9 mouse cellular contexts compared by ENCODE assay signal in genomic region chr2:85129496-85129971, GRCm38 (mm10). TPM values are rescaled to one million over a fixed set of nuclear protein-coding genes. Genes with fewer than 3 reads are reported as not detected.
DNase-seq lines count a peak whose midpoint lies in the region; ATAC-seq and TF ChIP-seq lines count a peak whose summit lies in the region.
"Had no signal": no experiment of that assay in that cellular context is flagged by ENCODE, and none has a peak within 500 bp of the region (broad histone marks: within the 10 kb centered on the region; RNA-seq: fewer than 3 reads in every experiment).

No protein-coding gene starts in this region.

- H3K27ac ChIP-seq in kidney, adult 2 months (ENCODE audit: insufficient read depth, low read depth, low read length), result peak overlapping the region; percentile 71
- peak overlapping the region; percentile 66 for H3K27ac ChIP-seq in lung, embryonic 14.5 days (ENCODE audit: low read depth)
- H3K27ac ChIP-seq: neural tube, embryonic 15.5 days had no signal

- no peaks in the 10 kb centered on the region for H3K36me3 ChIP-seq in kidney, adult 2 months (ENCODE audit: control insufficient read depth, insufficient read depth, low read length)
- H3K36me3 ChIP-seq in lung, embryonic 14.5 days (ENCODE audit: insufficient read depth), result no peaks in the 10 kb centered on the region
- H3K36me3 ChIP-seq: neural tube, embryonic 15.5 days had no signal

- H3K4me2 ChIP-seq in lung, embryonic 14.5 days, result no peak overlapping the region
- H3K4me2 ChIP-seq: neural tube, embryonic 15.5 days had no signal

- H3K9me3 ChIP-seq in lung, embryonic 14.5 days (ENCODE audit: low read depth, low read length), result no peaks in the 10 kb centered on the region

- no peaks in the 10 kb centered on the region for H3K27me3 ChIP-seq in kidney, adult 2 months (replicated peaks; ENCODE audit: control insufficient read depth, insufficient read depth, low read length)
- H3K27me3 ChIP-seq in lung, embryonic 14.5 days (ENCODE audit: insufficient read depth, low read length), result no peaks in the 10 kb centered on the region
- H3K27me3 ChIP-seq: neural tube, embryonic 15.5 days had no signal

- no peak overlapping the region for H3K9ac ChIP-seq in lung, embryonic 14.5 days
- H3K9ac ChIP-seq: neural tube, embryonic 15.5 days had no signal

- no peak for TF ChIP-seq CTCF in kidney, adult 2 months (conservative IDR thresholded peaks at IDR 0.05; ENCODE audit: insufficient read depth, insufficient read length, low read depth, low read length)
- TF ChIP-seq CTCF in lung, embryonic 14.5 days (IDR thresholded peaks at IDR 0.05; ENCODE audit: low read depth), result no peak

- peak; percentile 68 for ATAC-seq in lung, embryonic 14.5 days (ENCODE audit: insufficient read depth)

- 37% methylated on average over 6 of the region's 6 CpGs for WGBS in kidney, adult 2 months
- WGBS in lung, embryonic 14.5 days, result 31% methylated on average over 6 of the region's 6 CpGs

- no peak overlapping the region for H3K4me3 ChIP-seq in kidney, adult 2 months (ENCODE audit: insufficient read depth, low read depth, low read length)
- no peak overlapping the region for H3K4me3 ChIP-seq in lung, embryonic 14.5 days (ENCODE audit: low read depth, low read length)
- H3K4me3 ChIP-seq: neural tube, embryonic 15.5 days had no signal

- TF ChIP-seq POLR2A in kidney, adult 2 months (IDR thresholded peaks at IDR 0.05; ENCODE audit: low read depth, low read length), result no peak

- DNase-seq in adrenal gland, postnatal 14 days, result peak; percentile 45
- DNase-seq in adrenal gland, postnatal 25 days, result no peak
- peak; percentile 99 for DNase-seq in heart, adult 11 months
- DNase-seq in kidney, adult 2 months, result peak; percentile 67
- DNase-seq in lung, embryonic 14.5 days, result peak; percentile 65
- DNase-seq in layer of hippocampus, adult 11-12 months (ENCODE audit: low spot score), result no peak
- no peak for DNase-seq in urinary bladder, postnatal 36 days (ENCODE audit: low spot score in 2 of 2)
- DNase-seq in cerebellum, postnatal 25 days, result no peak

- no peaks in the 10 kb centered on the region for H3K4me1 ChIP-seq in kidney, adult 2 months (ENCODE audit: control insufficient read depth, insufficient read depth, low read length)
- H3K4me1 ChIP-seq in lung, embryonic 14.5 days (ENCODE audit: insufficient read depth), result no peaks in the 10 kb centered on the region
- H3K4me1 ChIP-seq: neural tube, embryonic 15.5 days had no signal

RNA-seq across cellular contexts. Expression of gene Aplnr, which starts 6.5 kb away (rescaled TPM):
- total RNA-seq in adrenal gland, postnatal 14 days (2021), result 96.2 and 97.3 TPM in 2 replicates
- total RNA-seq in adrenal gland, postnatal 25 days (2021), result 45.1 and 46.7 TPM in 2 replicates
- polyA plus RNA-seq in kidney, adult 2 months (2012; rRNA removed), result 14.0 and 16.6 TPM in 2 replicates
- polyA plus RNA-seq in lung, embryonic 14.5 days (2014; fragmentation: Nextera tagmentation; extraction: Ambion mirVana), result 143 and 148 TPM in 2 replicates

Comparison
In these comparisons a context has a peak if more than half of its experiments do, and no peak if none do; other contexts are left out.
1. DNase-seq: peak in adrenal gland, postnatal 14 days (single experiment), heart, adult 11 months (single experiment), kidney, adult 2 months (single experiment) and lung, embryonic 14.5 days (single experiment); none in adrenal gland, postnatal 25 days (single experiment), layer of hippocampus, adult 11-12 months (single experiment), urinary bladder, postnatal 36 days (0 of 2) and cerebellum, postnatal 25 days (0 of 2).